Mouse (Mus musculus) MEL (cell line): ENCODE measurements around the gene Gm49403. TPM values are rescaled to one million over a fixed set of nuclear protein-coding genes. Genes with fewer than 3 reads are reported as not detected.

Experiments used
- DNase-seq: peaks from one replicate; pipeline ENCODE4 v3.0.0; 2011; ENCODE audit warnings: low read depth, low spot score
- H3K27ac ChIP-seq: 2 replicates; pipeline ENCODE4 v1.5.1; 2012; ENCODE audit warnings: low read depth, mild to moderate bottlenecking, control low read depth, low read length, moderate library complexity; ENCODE audit not compliant: control insufficient read depth
- H3K27me3 ChIP-seq, 2 experiments: fragments of 150-350 bp in 1 of 2; sonication (generic) in 1 of 2; 2 replicates each; pipeline ENCODE4 v1.6.1; 2012; ENCODE audit warnings: low read length in 2 of 2, mild to moderate bottlenecking in 2 of 2, improper control_type of control experiment in 1 of 2, moderate library complexity in 1 of 2; ENCODE audit not compliant: insufficient read depth in 2 of 2, control insufficient read depth in 1 of 2
- H3K36me3 ChIP-seq, 2 experiments: 2 replicates each; pipeline ENCODE4 v1.6.1; 2012 to 2014; ENCODE audit warnings: low read length in 2 of 2, improper control_type of control experiment in 1 of 2, inconsistent platforms in 1 of 2, mild to moderate bottlenecking in 1 of 2; ENCODE audit not compliant: insufficient read depth in 2 of 2, control insufficient read depth in 1 of 2
- H3K4me1 ChIP-seq, 2 experiments: fragments of 150-350 bp in 1 of 2; sonication (generic) in 1 of 2; 2 replicates each; pipeline ENCODE4 v1.6.1; 2012; ENCODE audit warnings: low read length in 2 of 2, improper control_type of control experiment in 1 of 2, mild to moderate bottlenecking in 1 of 2; ENCODE audit not compliant: insufficient read depth in 2 of 2, control insufficient read depth in 1 of 2
- H3K4me3 ChIP-seq, 2 experiments: fragments of 150-350 bp in 1 of 2; sonication (generic) in 1 of 2; 2 replicates each; pipeline ENCODE4 v1.5.1; 2012; ENCODE audit warnings: low read depth in 2 of 2, low read length in 2 of 2, mild to moderate bottlenecking in 2 of 2, moderate library complexity in 2 of 2, control low read depth in 1 of 2, improper control_type of control experiment in 1 of 2; ENCODE audit not compliant: control insufficient read depth in 1 of 2, insufficient read depth in 1 of 2
- H3K79me2 ChIP-seq: 2 replicates; pipeline ENCODE4 v1.6.1; 2012; ENCODE audit warnings: mild to moderate bottlenecking, low read length, moderate library complexity; ENCODE audit not compliant: control insufficient read depth, poor library complexity, insufficient read depth
- H3K9ac ChIP-seq: 2 replicates; pipeline ENCODE4 v1.6.1; 2012; ENCODE audit warnings: low read depth, mild to moderate bottlenecking, control low read depth, low read length, moderate library complexity; ENCODE audit not compliant: control insufficient read depth, poor library complexity, severe bottlenecking
- H3K9me3 ChIP-seq: fragments of 150-350 bp; sonication (generic); replicated peaks from 2 replicates; pipeline ENCODE4 v1.6.1; 2012; ENCODE audit warnings: mild to moderate bottlenecking, low read length, improper control_type of control experiment, moderate library complexity; ENCODE audit not compliant: insufficient read depth
- BHLHE40 ChIP-seq: IDR thresholded peaks from 2 replicates; pipeline ENCODE4 v1.6.1; 2012; ENCODE audit warnings: low read depth, mild to moderate bottlenecking, inconsistent platforms, low read length, improper control_type of control experiment, borderline replicate concordance
- CHD1 ChIP-seq: IDR thresholded peaks from 2 replicates; pipeline ENCODE4 v1.6.1; 2012; ENCODE audit warnings: low read depth, mild to moderate bottlenecking, inconsistent platforms, low read length, improper control_type of control experiment
- CTCF ChIP-seq, 3 experiments: IDR thresholded peaks in 2 of 3; conservative IDR thresholded peaks in 1 of 3; 2 replicates each; pipeline ENCODE4 v1.5.1; 2011 to 2012; ENCODE audit warnings: low read length in 3 of 3, low read depth in 2 of 3, mild to moderate bottlenecking in 2 of 3, improper control_type of control experiment in 1 of 3, inconsistent platforms in 1 of 3, mixed read lengths in 1 of 3, moderate library complexity in 1 of 3; ENCODE audit not compliant: control insufficient read depth in 1 of 3, insufficient read depth in 1 of 3, poor library complexity in 1 of 3, severe bottlenecking in 1 of 3
- E2F4 ChIP-seq: IDR thresholded peaks from 2 replicates; pipeline ENCODE4 v1.6.1; 2011; ENCODE audit warnings: low read depth, low read length, improper control_type of control experiment, borderline replicate concordance
- HCFC1 ChIP-seq: IDR thresholded peaks from 2 replicates; pipeline ENCODE4 v1.6.1; 2012; ENCODE audit warnings: low read depth, mild to moderate bottlenecking, inconsistent platforms, low read length, improper control_type of control experiment, moderate library complexity
- JUND ChIP-seq: IDR thresholded peaks from 2 replicates; pipeline ENCODE4 v1.6.1; 2011; ENCODE audit warnings: low read depth, mild to moderate bottlenecking, improper control_type of control experiment, low read length
- KAT2A ChIP-seq: conservative IDR thresholded peaks from 2 replicates; pipeline ENCODE4 v1.6.1; 2012; ENCODE audit warnings: low read depth, low read length, improper control_type of control experiment, inconsistent platforms
- MAFK ChIP-seq: IDR thresholded peaks from 2 replicates; pipeline ENCODE4 v1.6.1; 2011; ENCODE audit warnings: low read depth, mild to moderate bottlenecking, low read length, improper control_type of control experiment, borderline replicate concordance
- MAZ ChIP-seq: IDR thresholded peaks from 2 replicates; pipeline ENCODE4 v1.6.1; 2012; ENCODE audit warnings: low read depth, mild to moderate bottlenecking, inconsistent platforms, low read length, improper control_type of control experiment
- MXI1 ChIP-seq: IDR thresholded peaks from 2 replicates; pipeline ENCODE4 v1.6.1; 2011; ENCODE audit warnings: mild to moderate bottlenecking, low read depth, low read length, improper control_type of control experiment
- MYB ChIP-seq: IDR thresholded peaks from 2 replicates; pipeline ENCODE4 v1.6.1; 2011; ENCODE audit warnings: mild to moderate bottlenecking, low read depth, low read length, improper control_type of control experiment
- NELFE ChIP-seq: IDR thresholded peaks from 2 replicates; pipeline ENCODE4 v1.6.1; 2011; ENCODE audit warnings: low read depth, low read length, improper control_type of control experiment
- NRF1 ChIP-seq: IDR thresholded peaks from 2 replicates; pipeline ENCODE4 v1.6.1; 2014; ENCODE audit warnings: low read depth, mild to moderate bottlenecking, inconsistent platforms, low read length, improper control_type of control experiment, moderate library complexity; ENCODE audit not compliant: poor library complexity, insufficient read depth, severe bottlenecking
- POLR2A ChIP-seq, 2 experiments: IDR thresholded peaks; 2 replicates each; pipeline ENCODE4 v1.6.1; 2011 to 2012; ENCODE audit warnings: low read length in 2 of 2, mild to moderate bottlenecking in 2 of 2, control low read depth in 1 of 2, improper control_type of control experiment in 1 of 2, low read depth in 1 of 2, moderate library complexity in 1 of 2; ENCODE audit not compliant: control insufficient read depth in 1 of 2, insufficient read depth in 1 of 2, poor library complexity in 1 of 2
- POLR2AphosphoS2 ChIP-seq: IDR thresholded peaks from 2 replicates; pipeline ENCODE4 v1.6.1; 2011; ENCODE audit warnings: low read length, improper control_type of control experiment
- POLR2AphosphoS5 ChIP-seq: IDR thresholded peaks from 2 replicates; pipeline ENCODE4 v1.6.1; 2012; ENCODE audit warnings: low read depth, borderline replicate concordance, mild to moderate bottlenecking, inconsistent platforms, low read length, moderate library complexity, mixed read lengths
- RAD21 ChIP-seq: IDR thresholded peaks from 2 replicates; pipeline ENCODE4 v1.6.1; 2011; ENCODE audit warnings: mild to moderate bottlenecking, low read depth, low read length, improper control_type of control experiment
- SIN3A ChIP-seq: IDR thresholded peaks from 2 replicates; pipeline ENCODE4 v1.6.1; 2012; ENCODE audit warnings: low read length, improper control_type of control experiment, inconsistent platforms
- SMC3 ChIP-seq: IDR thresholded peaks from 2 replicates; pipeline ENCODE4 v1.6.1; 2011; ENCODE audit warnings: low read depth, low read length, improper control_type of control experiment
- TAL1 ChIP-seq: IDR thresholded peaks from 2 replicates; pipeline ENCODE4 v1.6.1; 2012; ENCODE audit warnings: mild to moderate bottlenecking, inconsistent platforms, low read length, moderate library complexity, mixed read lengths
- UBTF ChIP-seq: IDR thresholded peaks from 2 replicates; pipeline ENCODE4 v1.6.1; 2012; ENCODE audit warnings: low read depth, mild to moderate bottlenecking, inconsistent platforms, low read length, improper control_type of control experiment, moderate library complexity, borderline replicate concordance; ENCODE audit not compliant: insufficient read depth
- USF1 ChIP-seq: IDR thresholded peaks from 2 replicates; pipeline ENCODE4 v1.6.1; 2014; ENCODE audit warnings: low read depth, mild to moderate bottlenecking, inconsistent platforms, low read length, improper control_type of control experiment, moderate library complexity
- USF2 ChIP-seq, 2 experiments: IDR thresholded peaks; 2 replicates each; pipeline ENCODE4 v1.6.1; 2011 to 2012; ENCODE audit warnings: improper control_type of control experiment in 2 of 2, low read length in 2 of 2, borderline replicate concordance in 1 of 2, inconsistent platforms in 1 of 2, low read depth in 1 of 2, mild to moderate bottlenecking in 1 of 2; ENCODE audit not compliant: insufficient read depth in 1 of 2
- ZC3H11A ChIP-seq: IDR thresholded peaks from 2 replicates; pipeline ENCODE4 v1.6.1; 2012; ENCODE audit warnings: low read depth, mild to moderate bottlenecking, inconsistent platforms, low read length, improper control_type of control experiment
- ZMIZ1 ChIP-seq: IDR thresholded peaks from 2 replicates; pipeline ENCODE4 v1.6.1; 2012; ENCODE audit warnings: low read depth, mild to moderate bottlenecking, inconsistent platforms, low read length, improper control_type of control experiment, moderate library complexity
- ZNF384 ChIP-seq: IDR thresholded peaks from 2 replicates; pipeline ENCODE4 v1.6.1; 2012; ENCODE audit warnings: low read depth, mild to moderate bottlenecking, inconsistent platforms, low read length, improper control_type of control experiment
- polyA plus RNA-seq, 2 experiments: library from polyadenylated mRNA; stranded (reverse) in 1 of 2; unstranded in 1 of 2; fragments of >175 nt in 1 of 2; fragments of >200 nt in 1 of 2; gene quantifications; 2 replicates each; pipeline versions ENCODE4 v1.2.1 to v1.2.4; 2012; ENCODE audit warnings: low replicate concordance in 2 of 2, low read depth in 1 of 2; ENCODE audit not compliant: insufficient read length in 2 of 2, insufficient read depth in 1 of 2, missing spikeins in 1 of 2
- total RNA-seq: library from RNA; depleted of rRNA; stranded (reverse); fragments of 300-350 nt; gene quantifications from 2 replicates; pipeline ENCODE4 v1.2.3, GENCODE M21; 2012

Gene Gm49403
- total and polyA plus RNA-seq, 3 experiments: not detected

DNA sequence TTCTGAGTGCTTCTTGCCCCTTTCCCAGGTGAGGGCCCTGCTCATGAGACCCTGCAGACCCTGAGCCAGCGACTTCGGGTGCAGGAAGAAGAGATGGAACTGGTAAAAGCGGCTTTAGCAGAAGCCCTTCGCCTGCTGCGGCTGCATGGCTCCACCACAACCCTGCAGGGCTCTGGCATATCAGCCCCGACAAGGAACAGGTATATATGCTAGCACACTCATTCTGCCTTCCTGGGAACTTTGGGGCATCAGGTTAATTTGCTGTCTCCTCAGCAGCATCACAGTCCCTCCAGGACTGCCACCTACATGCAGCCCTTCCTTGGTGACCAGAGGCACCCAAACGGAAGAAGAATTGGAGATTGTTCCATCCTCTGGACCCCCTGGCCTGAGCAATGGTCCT, 47.0 kb downstream of the Gm49403 start:
- Histone ChIP-seq H3K4me1 (peaks cover 18 to 37% of the 10 kb centered on the region in 2 experiments), H3K9ac (no peak overlapping the region; the same call in 1 of the 2 replicates), H3K27ac (no peak overlapping the region), H3K79me2 (no peaks in the 10 kb centered on the region; the same call in none of the 2 replicates), H3K9me3 (no peaks in the 10 kb centered on the region), H3K36me3 (peaks cover 0 to 27% of the 10 kb centered on the region in 2 experiments; a peak in 2 of 4 replicates), H3K27me3 (no peaks in the 10 kb centered on the region), H3K4me3 (no peak overlapping the region)
- no peak for DNase-seq
- TF ChIP-seq POLR2AphosphoS5 (no peak), ZNF384 (no peak), JUND (no peak), MAZ (no peak), CTCF (IDR thresholded peaks at IDR 0.05 in 2 of 3, conservative IDR thresholded peaks at IDR 0.05 in 1 of 3; ENCODE audit: control insufficient read depth in 1 of 3, insufficient read depth in 1 of 3, low read depth in 2 of 3, low read length in 3 of 3, poor library complexity in 1 of 3, severe bottlenecking in 1 of 3) (no peak), NELFE (no peak), MAFK (no peak), E2F4 (no peak), KAT2A (no peak), TAL1 (no peak), POLR2A (IDR thresholded peaks at IDR 0.05; ENCODE audit: control insufficient read depth in 1 of 2, insufficient read depth in 1 of 2, low read depth in 1 of 2, low read length in 2 of 2, poor library complexity in 1 of 2) (no peak), ZMIZ1 (no peak), NRF1 (no peak), USF1 (no peak), SIN3A (no peak), SMC3 (no peak), RAD21 (no peak), CHD1 (no peak), POLR2AphosphoS2 (no peak), MYB (no peak)

DNA sequence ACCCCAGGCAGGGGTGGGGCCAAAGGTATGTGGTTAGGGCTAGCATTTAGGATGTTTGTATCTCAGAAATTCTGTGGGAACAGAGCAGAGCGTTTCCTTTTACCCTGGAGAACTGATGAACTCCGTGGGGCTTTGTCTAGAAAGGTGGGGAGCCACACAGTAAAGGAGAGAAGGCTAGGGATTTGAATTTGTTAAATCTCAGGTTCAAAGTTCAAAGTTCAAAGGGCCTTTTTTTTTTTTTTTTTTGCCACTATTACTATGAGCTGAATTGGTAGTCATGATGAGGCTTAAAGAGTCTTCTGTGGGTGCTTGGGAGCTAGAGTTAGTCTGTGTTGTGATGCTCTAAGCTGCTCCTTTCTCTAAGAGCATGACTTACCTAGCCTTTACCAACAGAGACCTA, 53.0 kb downstream of the Gm49403 start:
- H3K4me1 ChIP-seq: peaks cover 4 to 12% of the 10 kb centered on the region in 2 experiments; a peak in 3 of 4 replicates
- H3K4me3 ChIP-seq: no peak overlapping the region
- no peak overlapping the region for H3K9ac ChIP-seq
- no peaks in the 10 kb centered on the region for H3K79me2 ChIP-seq
- peaks cover 0 to 7% of the 10 kb centered on the region in 2 experiments; a peak in 2 of 4 replicates for H3K36me3 ChIP-seq
- DNase-seq: no peak
- no peaks in the 10 kb centered on the region for H3K9me3 ChIP-seq
- H3K27ac ChIP-seq: no peak overlapping the region
- TF ChIP-seq USF1: no peak
- no peak for TF ChIP-seq BHLHE40
- no peak for TF ChIP-seq ZNF384
- no peak for TF ChIP-seq KAT2A
- TF ChIP-seq TAL1: no peak
- TF ChIP-seq SIN3A: no peak
- TF ChIP-seq CHD1: no peak
- TF ChIP-seq MXI1: no peak
- no peak for TF ChIP-seq ZC3H11A
- TF ChIP-seq HCFC1: no peak
- no peak for TF ChIP-seq UBTF
- no peak for TF ChIP-seq NELFE
- no peak for TF ChIP-seq USF2 (IDR thresholded peaks at IDR 0.05; ENCODE audit: borderline replicate concordance in 1 of 2, insufficient read depth in 1 of 2, low read depth in 1 of 2, low read length in 2 of 2)
- no peak for TF ChIP-seq JUND
- TF ChIP-seq POLR2AphosphoS5: no peak
- H3K27me3 ChIP-seq: no peaks in the 10 kb centered on the region
